Mouse (Mus musculus) midbrain, postnatal 0 days (tissue): ENCODE measurements at regions not wholly inside any gene's neighbourhood (a gene's known extent, or its start where the extent isn't known, plus 50 kb on each side); places are given as distances from the start of the nearest gene placed in this dataset.

Source experiments
- ATAC-seq: fragments of 200-750 bp; cut with Nextera tagmentation; 2 replicates; pipeline ENCODE4 v1.8.0; 2017; ENCODE audit warnings: moderate number of reproducible peaks, mild to moderate bottlenecking, moderate TSS enrichment, moderate library complexity; ENCODE audit not compliant: low FRiP score
- DNase-seq: peaks from one replicate; pipeline ENCODE4 v3.0.0-alpha.2; 2015; ENCODE audit warnings: low spot score
- H3K27ac ChIP-seq: fragments of 300-500 bp; sonication (generic); 2 replicates; pipeline ENCODE4 v1.5.1; 2014; ENCODE audit warnings: low read depth, mild to moderate bottlenecking, low read length, mixed read lengths
- H3K27me3 ChIP-seq: fragments of 300-500 bp; sonication (generic); 2 replicates; pipeline ENCODE4 v1.6.1; 2014; ENCODE audit warnings: low read length, control low read depth, mixed read lengths; ENCODE audit not compliant: insufficient read depth
- H3K36me3 ChIP-seq: fragments of 300-500 bp; sonication (generic); 2 replicates; pipeline ENCODE4 v1.6.1; 2014; ENCODE audit warnings: low read length, control low read depth, mixed read lengths; ENCODE audit not compliant: insufficient read depth
- H3K4me1 ChIP-seq: fragments of 300-500 bp; sonication (generic); 2 replicates; pipeline ENCODE4 v1.6.1; 2014; ENCODE audit warnings: mild to moderate bottlenecking, control low read depth, antibody characterized with exemption, low read length, mixed read lengths; ENCODE audit not compliant: insufficient read depth
- H3K4me2 ChIP-seq: fragments of 300-500 bp; sonication (generic); 2 replicates; pipeline ENCODE4 v1.6.1; 2014; ENCODE audit warnings: low read depth, mild to moderate bottlenecking, low read length, mixed read lengths; ENCODE audit not compliant: poor library complexity, severe bottlenecking
- H3K4me3 ChIP-seq: fragments of 300-500 bp; sonication (generic); 2 replicates; pipeline ENCODE4 v1.5.1; 2014; ENCODE audit warnings: low read depth, mild to moderate bottlenecking, low read length, moderate library complexity
- H3K9ac ChIP-seq: fragments of 300-500 bp; sonication (generic); replicated peaks from 2 replicates; pipeline ENCODE4 v1.6.1; 2014; ENCODE audit warnings: mild to moderate bottlenecking, low read length, moderate library complexity, mixed read lengths; ENCODE audit not compliant: poor library complexity, severe bottlenecking
- H3K9me3 ChIP-seq: fragments of 300-500 bp; sonication (generic); 2 replicates; pipeline ENCODE4 v1.6.1; 2016; ENCODE audit warnings: low read length, control low read depth
- CTCF ChIP-seq: IDR thresholded peaks from 2 replicates; pipeline ENCODE4 v1.5.1; 2016; ENCODE audit warnings: antibody characterized with exemption, mild to moderate bottlenecking
- WGBS: fragments of 180-500 bp; shearing (Covaris S2); extraction: QIAGEN DNeasy Blood & Tissue Kit; methylation state at CpG from one replicate; pipeline ENCODE4 v1.1.7; 2014; 5-methylcytosine and 5-hydroxymethylcytosine counted together

- Histone ChIP-seq H3K9ac (no peak overlapping the region), H3K36me3 (no peaks in the 10 kb centered on the region), H3K27ac (no peak overlapping the region), H3K4me3 (no peak overlapping the region), H3K27me3 (no peaks in the 10 kb centered on the region), H3K9me3 (no peaks in the 10 kb centered on the region), H3K4me1 (no peaks in the 10 kb centered on the region), H3K4me2 (no peak overlapping the region)
- TF ChIP-seq CTCF, result no peak
- ATAC-seq (no peak), DNase-seq (no peak)
- 81% methylated on average over 3 of the region's 3 CpGs for WGBS
These were observed 116.3 kb upstream of the 4933412E24Rik start for GRCm38 (mm10) chr15:60132701-60133100.

- no peak overlapping the region for H3K27ac ChIP-seq
- DNase-seq, result no peak
- no peak for TF ChIP-seq CTCF
These were observed 108.0 kb upstream of the 4933412E24Rik start for GRCm38 (mm10) chr15:60124461-60124860.

DNA sequence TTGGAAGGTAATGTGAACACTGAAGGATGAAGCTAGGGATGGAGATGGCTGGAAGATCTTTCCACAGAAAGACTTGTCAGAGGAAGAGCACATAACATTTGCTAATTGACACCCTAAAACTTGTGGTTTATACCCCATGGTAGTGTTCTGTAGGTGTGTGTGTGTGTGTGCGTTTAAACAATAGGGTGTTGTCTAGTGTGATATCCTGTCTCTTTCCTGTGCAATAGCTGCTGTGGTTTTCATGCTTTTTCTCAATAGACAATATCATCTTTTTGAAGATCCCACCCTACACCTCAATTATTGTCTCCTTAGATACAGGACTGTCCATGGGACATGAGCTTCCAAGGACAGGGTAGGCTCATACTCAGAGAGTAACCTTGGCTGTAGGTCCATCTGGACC is 103.5 kb upstream of the 4933412E24Rik start:
- H3K4me1 ChIP-seq, result no peaks in the 10 kb centered on the region
- DNase-seq, result no peak
- no peak for TF ChIP-seq CTCF

More at GRCm38 (mm10) chr15:60124461-60124860, 108.0 kb upstream of the 4933412E24Rik start:
- Histone ChIP-seq H3K9me3 (no peaks in the 10 kb centered on the region), H3K4me2 (no peak overlapping the region), H3K9ac (no peak overlapping the region), H3K27me3 (no peaks in the 10 kb centered on the region), H3K4me3 (no peak overlapping the region), H3K4me1 (no peaks in the 10 kb centered on the region), H3K36me3 (no peaks in the 10 kb centered on the region)
- 86% methylated on average over 3 of the region's 3 CpGs for WGBS
- no peak for ATAC-seq

GRCm38 (mm10) chr15:60111885-60112284 is 95.5 kb upstream of the 4933412E24Rik start:
- no peak for ATAC-seq
- 87% methylated on average over 3 of the region's 3 CpGs for WGBS
- no peak for DNase-seq

More for the DNA sequence above, 103.5 kb upstream of the 4933412E24Rik start:
- no peak overlapping the region for H3K4me3 ChIP-seq
- H3K9ac ChIP-seq, result no peak overlapping the region
- no peaks in the 10 kb centered on the region for H3K27me3 ChIP-seq
- no peak overlapping the region for H3K27ac ChIP-seq
- H3K9me3 ChIP-seq, result no peaks in the 10 kb centered on the region
- ATAC-seq, result no peak
- H3K4me2 ChIP-seq, result no peak overlapping the region
- no peaks in the 10 kb centered on the region for H3K36me3 ChIP-seq
- 96% methylated on average over 1 of the region's 1 CpGs for WGBS

DNA sequence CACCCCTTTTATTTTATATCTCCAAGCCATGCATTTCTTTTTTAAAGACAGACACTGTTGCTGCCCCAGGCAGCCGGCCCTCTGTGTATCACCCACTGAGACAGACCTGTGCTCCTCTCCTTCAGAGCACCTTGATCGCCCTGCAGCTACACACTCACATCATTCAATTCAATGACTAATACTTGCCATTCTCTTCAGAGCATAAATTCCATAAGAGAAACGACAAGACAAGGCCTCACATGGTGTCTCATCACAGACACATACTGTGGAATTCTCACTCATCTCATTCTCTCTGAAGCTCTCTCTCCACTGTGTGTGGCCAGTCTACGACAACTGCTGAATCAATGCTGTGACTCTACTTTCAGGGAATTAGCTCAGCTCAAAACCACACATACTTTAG is 94.6 kb upstream of the 4933412E24Rik start:
- no peak for TF ChIP-seq CTCF
- 81% methylated on average over 4 of the region's 4 CpGs for WGBS
- Histone ChIP-seq H3K27me3 (no peaks in the 10 kb centered on the region), H3K4me3 (no peak overlapping the region), H3K27ac (no peak overlapping the region), H3K4me2 (no peak overlapping the region), H3K9ac (no peak overlapping the region), H3K4me1 (no peaks in the 10 kb centered on the region), H3K36me3 (no peaks in the 10 kb centered on the region), H3K9me3 (no peaks in the 10 kb centered on the region)
- DNase-seq (no peak), ATAC-seq (no peak)

More at GRCm38 (mm10) chr15:60111885-60112284, 95.5 kb upstream of the 4933412E24Rik start:
- Histone ChIP-seq H3K27ac (no peak overlapping the region), H3K4me1 (no peaks in the 10 kb centered on the region), H3K27me3 (no peaks in the 10 kb centered on the region), H3K4me2 (no peak overlapping the region), H3K9ac (no peak overlapping the region), H3K4me3 (no peak overlapping the region), H3K36me3 (no peaks in the 10 kb centered on the region), H3K9me3 (no peaks in the 10 kb centered on the region)
- no peak for TF ChIP-seq CTCF

DNA sequence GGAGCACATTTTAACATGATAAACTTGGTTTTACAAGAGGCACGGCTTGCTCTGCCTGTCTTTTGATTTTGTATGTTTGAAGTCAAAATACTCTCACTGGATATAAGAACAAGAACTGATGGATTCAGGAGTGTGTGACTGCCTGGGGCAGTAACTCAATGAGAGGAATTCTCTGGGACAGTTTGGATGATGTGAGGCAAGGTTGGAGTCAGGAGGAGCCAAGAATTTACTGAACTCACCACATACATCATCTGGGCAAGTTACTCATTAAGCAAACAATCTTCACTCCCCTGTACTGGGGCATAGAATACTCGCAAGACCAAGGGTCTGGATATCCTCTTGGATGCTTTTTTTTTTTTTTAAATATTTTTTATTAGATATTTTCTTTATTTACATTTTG is 87.7 kb upstream of the 4933412E24Rik start:
- Histone ChIP-seq H3K4me1 (no peaks in the 10 kb centered on the region), H3K9me3 (no peaks in the 10 kb centered on the region), H3K36me3 (no peaks in the 10 kb centered on the region), H3K4me3 (no peak overlapping the region), H3K9ac (no peak overlapping the region), H3K27ac (no peak overlapping the region), H3K4me2 (no peak overlapping the region), H3K27me3 (no peaks in the 10 kb centered on the region)
- 84% methylated on average over 2 of the region's 2 CpGs for WGBS
- no peak for TF ChIP-seq CTCF
- DNase-seq (no peak), ATAC-seq (no peak)
